Mouse (Mus musculus) embryonic stem cell, embryonic (primary cell): ENCODE measurements around the gene Gm45208.

Source experiments
- CTCF ChIA-PET, 4 experiments: fragments of 300-600 bp in 2 of 4; fragments of 350-600 bp in 2 of 4; sonication (Branson Sonifier 250); formaldehyde crosslinking; loops; one replicate each; lab custom pipeline; 2022; ENCODE audit warnings: inconsistent platforms in 2 of 4; lab: Charles Lee
- POLR2A ChIA-PET, 4 experiments: fragments of 300-600 bp in 2 of 4; fragments of 350-600 bp in 2 of 4; sonication (Branson Sonifier 250); formaldehyde crosslinking; loops; one replicate each; lab custom pipeline; 2022; ENCODE audit warnings: antibody characterized with exemption in 4 of 4, inconsistent platforms in 1 of 4; lab: Charles Lee

Gene Gm45208

GRCm38 (mm10) chrX:7721514-7722281 is at the start of gene Gm45208:
Gene Gm45208 (plus strand): TSS chrX:7722245.
- CTCF ChIA-PET, result interaction anchor here in 1 of 4 experiments (1.4 kb wide), 1 partner anchor 29 kb away, joined by 3 read pairs; no protein-coding TSS in a partner anchor
- POLR2A ChIA-PET, result interaction anchor here in 3 of 4 experiments (0.6 to 9.2 kb wide), 28 partner anchors 9 to 422 kb away, joined by 3 to 61 read pairs (median 3); partner anchors contain the start of genes Hdac6 (in 2 of the 3), Tfe3 (in 2 of the 3), Clcn5 (in 1 of the 3) and Gpkow (in 1 of the 3)

DNA sequence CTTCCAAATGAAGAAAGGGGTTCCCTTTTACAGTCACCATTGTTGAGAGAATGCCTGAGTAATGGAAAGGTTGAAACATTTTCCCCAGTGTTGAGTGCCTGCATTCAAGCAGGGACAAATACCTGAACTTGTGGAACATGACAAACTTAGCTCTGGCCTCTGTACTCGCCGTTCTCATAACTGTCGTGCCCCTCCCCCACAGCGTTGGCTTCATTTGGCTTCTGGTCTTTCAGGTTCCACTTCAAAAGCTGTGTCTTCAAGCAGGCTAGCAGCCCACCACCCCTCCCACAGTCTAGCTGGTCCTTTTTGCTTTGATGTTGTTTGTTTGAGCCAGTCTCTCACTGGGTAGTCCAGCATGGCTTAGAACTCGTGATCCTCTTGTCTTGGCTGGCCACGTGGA is 49.3 kb upstream of the Gm45208 start:
- CTCF ChIA-PET, result interaction anchor here in 1 of 4 experiments (0.6 kb wide), 1 partner anchor 105 kb away, joined by 5 read pairs; no protein-coding TSS in a partner anchor
- POLR2A ChIA-PET, result interaction anchor here in 3 of 4 experiments (0.7 to 3.7 kb wide), 10 partner anchors 9 to 92 kb away, joined by 3 to 23 read pairs (median 16); partner anchors contain the start of genes Praf2 (in 1 of the 3) and Wdr45 (in 1 of the 3)

- CTCF ChIA-PET, result interaction anchor here in 3 of 4 experiments (0.6 to 2.1 kb wide), 8 partner anchors 15 to 253 kb away, joined by 3 to 11 read pairs (median 5); partner anchors contain the start of gene Ppp1r3f (in 1 of the 3)
- POLR2A ChIA-PET, result interaction anchor here in 3 of 4 experiments (0.5 to 3.7 kb wide), 31 partner anchors 9 to 378 kb away, joined by 3 to 23 read pairs (median 4); partner anchors contain the start of genes Praf2 (in 2 of the 3), Prickle3 (in 2 of the 3), Wdr45 (in 2 of the 3) and Clcn5 (in 1 of the 3)
Observed at GRCm38 (mm10) chrX:7673578-7674281, 48.3 kb upstream of the Gm45208 start.

GRCm38 (mm10) chrX:7674284-7675000 is 47.6 kb upstream of the Gm45208 start:
- ChIA-PET CTCF (interaction anchor here (0.6 to 2.1 kb wide), 11 partner anchors 12 to 253 kb away, joined by 3 to 11 read pairs (median 4); partner anchors contain the start of genes Ppp1r3f (in 1 of the 4) and Wdr45 (in 1 of the 4)), POLR2A (interaction anchor here in 3 of 4 experiments (0.6 to 3.7 kb wide), 37 partner anchors 8 to 377 kb away, joined by 3 to 23 read pairs (median 4); partner anchors contain the start of genes Gpkow (in 2 of the 3), Prickle3 (in 2 of the 3), Wdr45 (in 2 of the 3) and Clcn5 (in 1 of the 3))

DNA sequence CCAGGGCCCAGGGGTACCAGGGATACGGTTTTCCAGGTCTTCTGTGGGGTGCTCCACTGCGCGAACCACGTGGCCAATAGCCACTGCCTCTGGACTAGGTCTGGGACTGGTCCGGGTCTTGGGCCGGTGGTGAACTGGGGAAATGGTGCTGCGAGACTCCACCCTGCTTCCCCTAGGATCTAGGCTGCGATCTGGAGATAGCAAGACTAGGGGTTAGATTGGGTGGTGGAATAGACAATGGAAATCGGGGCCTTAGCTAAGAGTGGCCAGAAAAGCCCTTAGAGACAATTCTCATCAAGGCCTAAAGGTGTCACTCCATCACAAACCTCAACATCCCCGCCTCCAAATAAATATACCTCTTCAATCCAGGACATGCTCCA is 47.1 kb upstream of the Gm45208 start:
- CTCF ChIA-PET, result interaction anchor here in 3 of 4 experiments (0.6 to 2.1 kb wide), 9 partner anchors 12 to 101 kb away, joined by 4 to 11 read pairs (median 5); partner anchors contain the start of genes Ppp1r3f (in 1 of the 3) and Wdr45 (in 1 of the 3)

DNA sequence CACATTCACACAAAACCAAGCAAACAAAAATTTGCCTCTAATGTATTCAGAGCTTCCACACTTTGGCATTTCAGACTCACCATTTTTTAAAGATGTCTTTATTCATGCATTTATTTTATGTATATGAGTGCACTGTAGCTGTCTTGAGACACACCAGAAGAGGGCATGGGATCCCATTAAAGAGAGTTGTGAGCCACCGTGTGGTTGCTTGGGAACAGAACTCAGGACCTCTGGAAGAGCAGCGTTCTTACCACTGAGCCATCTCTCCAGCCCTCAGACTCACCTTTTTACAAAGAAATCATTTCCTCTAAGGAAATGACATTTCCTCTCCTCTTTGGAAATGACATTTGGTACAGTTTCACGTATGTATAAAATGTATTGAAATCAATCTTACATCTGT is 43.1 kb upstream of the Gm45208 start:
- ChIA-PET CTCF (interaction anchor here in 2 of 4 experiments (0.5 to 1.4 kb wide), 11 partner anchors 8 to 258 kb away, joined by 3 to 10 read pairs (median 5); partner anchors contain the start of genes Gpkow (in 1 of the 2), Plp2 (in 1 of the 2) and Wdr45 (in 1 of the 2)), POLR2A (interaction anchor here in 3 of 4 experiments (0.5 to 1.4 kb wide), 14 partner anchors 8 to 116 kb away, joined by 3 to 7 read pairs (median 3); partner anchors contain the start of genes Gpkow (in 2 of the 3) and Prickle3 (in 1 of the 3))

More for the DNA sequence above, 47.1 kb upstream of the Gm45208 start:
- POLR2A ChIA-PET, result interaction anchor here in 3 of 4 experiments (0.6 to 3.7 kb wide), 34 partner anchors 8 to 515 kb away, joined by 3 to 23 read pairs (median 4); partner anchors contain the start of genes Gpkow (in 2 of the 3), Prickle3 (in 2 of the 3), Wdr45 (in 2 of the 3) and Clcn5 (in 1 of the 3)

DNA sequence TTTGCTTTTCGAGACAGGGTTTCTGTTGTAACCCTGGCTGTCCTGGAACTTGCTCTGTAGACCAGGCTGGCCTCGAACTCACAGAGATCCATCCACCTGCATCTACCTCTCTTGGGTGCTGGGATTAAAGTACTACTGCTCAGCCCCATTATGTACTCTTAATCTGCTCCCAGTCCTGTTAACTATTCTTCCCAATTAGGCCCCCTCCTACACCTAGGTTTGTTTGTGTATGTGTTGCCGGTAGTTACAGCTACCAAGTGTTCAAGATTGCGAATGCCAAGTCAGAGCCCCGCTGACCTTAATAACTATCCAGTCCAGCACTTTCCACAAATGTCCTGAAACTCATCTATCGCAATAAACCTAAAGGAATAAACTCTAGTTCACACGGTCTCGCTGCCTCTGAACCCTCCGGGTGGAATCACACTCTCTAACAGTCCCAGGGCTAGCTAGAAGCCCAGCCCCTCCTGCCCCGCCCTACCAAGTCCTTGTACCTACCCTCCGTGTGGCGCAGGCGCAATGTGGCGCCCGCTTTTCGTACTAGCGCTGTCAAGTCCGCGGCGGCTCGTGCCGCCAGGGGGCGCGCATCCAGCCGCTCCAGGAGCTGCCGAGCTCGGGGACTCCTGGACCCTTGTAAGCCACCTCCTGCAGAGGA is 42.5 kb upstream of the Gm45208 start:
- POLR2A ChIA-PET, result interaction anchor here in 3 of 4 experiments (0.5 to 1.4 kb wide), 15 partner anchors 9 to 268 kb away, joined by 3 to 7 read pairs (median 3); partner anchors contain the start of genes Gpkow (in 2 of the 3), Hdac6 (in 1 of the 3) and Prickle3 (in 1 of the 3)
- CTCF ChIA-PET, result interaction anchor here in 3 of 4 experiments (0.5 to 1.4 kb wide), 15 partner anchors 8 to 258 kb away, joined by 3 to 10 read pairs (median 5); partner anchors contain the start of genes Gpkow (in 1 of the 3), Plp2 (in 1 of the 3) and Wdr45 (in 1 of the 3)

GRCm38 (mm10) chrX:7680057-7680412 is 42.0 kb upstream of the Gm45208 start:
- POLR2A ChIA-PET, result interaction anchor here in 3 of 4 experiments (0.9 to 1.4 kb wide), 12 partner anchors 9 to 268 kb away, joined by 3 to 7 read pairs (median 3); partner anchors contain the start of genes Gpkow (in 2 of the 3) and Hdac6 (in 1 of the 3)
- CTCF ChIA-PET, result interaction anchor here in 3 of 4 experiments (0.6 to 1.4 kb wide), 13 partner anchors 9 to 259 kb away, joined by 3 to 10 read pairs (median 5); partner anchors contain the start of genes Gpkow (in 1 of the 3), Plp2 (in 1 of the 3) and Wdr45 (in 1 of the 3)

- CTCF ChIA-PET, result no interaction called here
- POLR2A ChIA-PET, result no interaction called here
Observed at GRCm38 (mm10) chrX:7680864-7681263, 41.2 kb upstream of the Gm45208 start, which contains the start of gene Magix. Gene Magix (minus strand): TSS chrX:7681251.

GRCm38 (mm10) chrX:7688321-7688720 is 33.7 kb upstream of the Gm45208 start:
- CTCF ChIA-PET, result no interaction called here
- POLR2A ChIA-PET, result interaction anchor here in 1 of 4 experiments (1.0 kb wide), 1 partner anchor 8 kb away, joined by 3 read pairs; the partner anchor contains the start of gene Gpkow

DNA sequence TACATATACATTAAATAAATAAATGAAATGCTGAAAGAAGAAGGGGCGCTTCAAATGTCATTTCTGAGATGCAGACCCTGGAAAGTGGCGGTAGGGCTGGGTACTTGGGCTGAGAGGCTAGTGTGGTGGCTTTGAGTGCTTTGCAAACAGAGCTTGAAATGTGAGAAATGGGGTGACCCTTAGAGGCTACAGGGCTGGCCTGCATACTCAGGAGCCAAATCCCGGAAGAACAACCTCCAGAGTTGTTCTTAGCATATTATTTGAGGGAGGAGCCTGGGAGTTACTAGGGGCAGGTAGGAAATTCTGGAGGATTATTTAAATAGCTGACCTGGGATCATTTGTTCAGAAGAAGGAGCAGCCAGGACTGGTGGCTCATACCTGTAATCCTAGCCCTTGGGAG is 31.6 kb upstream of the Gm45208 start:
- ChIA-PET CTCF (no interaction called here), POLR2A (interaction anchor here in 1 of 4 experiments (0.7 kb wide), 1 partner anchor 99 kb away, joined by 3 read pairs; no protein-coding TSS in a partner anchor)

DNA sequence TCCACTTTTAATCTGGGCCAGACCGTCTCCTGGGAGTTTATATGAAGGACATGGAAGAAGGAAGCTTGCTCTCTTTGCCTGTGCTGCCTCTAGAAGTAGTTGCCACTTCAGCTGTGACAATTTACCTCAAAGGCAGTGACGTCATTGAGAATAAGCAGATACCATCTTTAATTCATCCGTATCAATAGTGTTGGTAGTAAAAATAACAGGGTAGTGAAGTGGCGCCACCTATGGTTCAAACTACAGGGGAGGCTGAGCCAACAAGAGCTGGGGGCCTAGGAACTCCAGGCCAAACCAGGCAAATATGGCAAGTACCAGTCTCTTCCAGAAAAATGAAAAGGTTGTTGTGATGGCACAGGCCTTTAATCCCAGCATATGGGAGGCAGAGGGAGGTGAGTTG is 29.2 kb upstream of the Gm45208 start:
- CTCF ChIA-PET, result interaction anchor here (0.6 to 1.5 kb wide), 23 partner anchors 13 to 320 kb away, joined by 3 to 10 read pairs (median 3); partner anchors contain the start of genes Gm45208 (in 1 of the 4) and Praf2 (in 1 of the 4)
- POLR2A ChIA-PET, result interaction anchor here in 3 of 4 experiments (0.6 to 1.5 kb wide), 8 partner anchors 10 to 326 kb away, joined by 3 to 6 read pairs (median 4); partner anchors contain the start of genes Otud5 (in 1 of the 3) and Ppp1r3f (in 1 of the 3)

- ChIA-PET POLR2A (interaction anchor here (0.6 to 1.9 kb wide), 18 partner anchors 8 to 496 kb away, joined by 3 to 11 read pairs (median 3); partner anchors contain the start of genes Ccdc22 (in 1 of the 4), Foxp3 (in 1 of the 4), Plp2 (in 1 of the 4) and Ppp1r3f (in 1 of the 4)), CTCF (interaction anchor here in 1 of 4 experiments (0.9 to 1.9 kb wide), 3 partner anchors 17 to 51 kb away, joined by 3 to 5 read pairs (median 4); no protein-coding TSS in a partner anchor)
Observed at GRCm38 (mm10) chrX:7696520-7696919, 25.5 kb upstream of the Gm45208 start.

- ChIA-PET POLR2A (interaction anchor here (0.6 to 1.9 kb wide), 20 partner anchors 9 to 495 kb away, joined by 3 to 11 read pairs (median 4); partner anchors contain the start of genes Ccdc22 (in 1 of the 4), Foxp3 (in 1 of the 4), Gm45208 (in 1 of the 4) and Plp2 (in 1 of the 4)), CTCF (interaction anchor here in 1 of 4 experiments (0.9 to 1.9 kb wide), 3 partner anchors 17 to 51 kb away, joined by 3 to 5 read pairs (median 4); no protein-coding TSS in a partner anchor)
Observed at GRCm38 (mm10) chrX:7696954-7697381, 25.1 kb upstream of the Gm45208 start, which contains the start of gene Gpkow. Gene Gpkow (plus strand): TSS chrX:7697131.

DNA sequence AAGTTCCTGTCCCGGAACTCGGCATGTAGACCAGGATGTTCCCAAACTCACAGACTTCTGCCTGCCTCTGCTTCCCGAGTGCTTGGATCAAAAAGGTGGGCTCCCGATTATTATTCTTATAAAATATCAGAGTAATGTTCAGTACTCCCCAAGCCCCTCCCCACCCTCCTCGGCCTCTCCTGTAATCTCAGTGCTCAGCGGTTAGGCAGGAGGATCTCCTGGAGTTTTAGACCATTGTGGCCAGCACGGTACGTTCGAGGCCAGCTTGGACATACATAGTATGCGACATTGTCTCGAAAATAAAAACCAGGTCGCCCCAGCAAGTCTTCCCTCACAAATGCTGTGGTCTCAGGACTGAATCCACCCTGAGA is 8.3 kb upstream of the Gm45208 start:
- POLR2A ChIA-PET, result interaction anchor here in 2 of 4 experiments (0.6 to 5.1 kb wide), 22 partner anchors 11 to 525 kb away, joined by 3 to 60 read pairs (median 4); partner anchors contain the start of genes Praf2 (in 2 of the 2), Ccdc120 (in 1 of the 2), Foxp3 (in 1 of the 2) and Gpkow (in 1 of the 2)
- CTCF ChIA-PET, result interaction anchor here in 1 of 4 experiments (0.5 to 2.2 kb wide), 4 partner anchors 34 to 450 kb away, joined by 3 to 8 read pairs (median 4); no protein-coding TSS in a partner anchor
